Mouse (Mus musculus) left cerebral cortex, adult 18-20 months (tissue): ENCODE measurements at regions not wholly inside any gene's neighbourhood (a gene's known extent, or its start where the extent isn't known, plus 50 kb on each side); places are given as distances from the start of the nearest gene placed in this dataset.
"Not testable (repeated sequence)": the region's sequence is repeated elsewhere in the genome, so short reads cannot be mapped to it uniquely, and the experiment has no call there.

ENCODE experiments used
- DNase-seq, 2 experiments: peaks; one replicate each; pipeline ENCODE4 v3.0.0; 2021 to 2022; ENCODE audit warnings: low spot score in 2 of 2, mixed read lengths in 1 of 2

DNA sequence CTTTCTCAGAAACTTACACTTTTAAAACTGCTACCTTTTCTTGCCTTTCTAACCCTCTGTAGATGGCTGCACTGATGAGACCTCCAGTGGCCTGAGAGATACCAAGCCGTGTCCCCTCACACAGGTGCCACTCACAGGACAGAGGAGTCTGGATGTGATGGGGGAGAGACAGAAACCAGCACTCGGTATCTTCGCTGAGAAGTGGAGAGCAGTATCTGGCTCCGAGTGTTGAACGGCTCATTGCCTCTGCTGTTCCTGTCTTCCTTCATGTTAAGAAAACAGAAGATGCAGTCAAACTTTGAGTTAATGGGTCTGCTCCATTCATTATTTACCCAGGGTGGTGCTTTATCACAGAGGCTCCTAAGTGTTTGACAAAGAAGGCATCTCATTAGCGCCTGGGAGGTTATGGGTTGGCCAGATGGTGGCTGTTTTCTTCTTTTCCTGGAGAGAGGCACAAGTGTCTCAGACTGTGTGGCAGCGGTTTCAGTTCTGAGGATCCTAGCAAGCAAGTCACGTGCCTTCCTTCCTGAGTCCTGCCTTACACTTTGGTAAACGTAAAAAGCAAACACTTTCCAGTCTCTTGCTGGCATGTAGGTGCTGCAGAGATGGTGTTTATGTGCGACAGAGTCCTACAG is 248.6 kb downstream of the Sec16b start:
- no peak for DNase-seq

DNA sequence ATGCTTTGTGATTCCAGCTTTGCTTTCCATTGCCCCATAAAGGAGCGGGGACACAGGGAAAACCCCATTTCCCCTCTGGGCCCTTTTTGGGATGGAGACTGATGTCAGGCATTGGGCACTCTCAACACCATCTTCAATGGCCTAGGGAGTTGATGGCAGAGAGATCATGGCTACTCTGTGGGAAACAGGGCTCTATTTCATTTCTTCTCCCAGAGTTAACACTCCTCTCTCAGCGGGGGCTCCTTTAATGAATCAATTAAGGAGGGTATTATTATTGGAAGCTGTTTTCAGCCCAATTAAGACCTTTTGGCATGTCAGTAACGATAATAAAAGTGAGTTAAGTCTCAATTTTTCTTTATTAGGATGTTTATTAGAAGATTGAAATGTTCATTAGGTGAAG is 250.4 kb downstream of the Sec16b start:
- no peak for DNase-seq

DNA sequence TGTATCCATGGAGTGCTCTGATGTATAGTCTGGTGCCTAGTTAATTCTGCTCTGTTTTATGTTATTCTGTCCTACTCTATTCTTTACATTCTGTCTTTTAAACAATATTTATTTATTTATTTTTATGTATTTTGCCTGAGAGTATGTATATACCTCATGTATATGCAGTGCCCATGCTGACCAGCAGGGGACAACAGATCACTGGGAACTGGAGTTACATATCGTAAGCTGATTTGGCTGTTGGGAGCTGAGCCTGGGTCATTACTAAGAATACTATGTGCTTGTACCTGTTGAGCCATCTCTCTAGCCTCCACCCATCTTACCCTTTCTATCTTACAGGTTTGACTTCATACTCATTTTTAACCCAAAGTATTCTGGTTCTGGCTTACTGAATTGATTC is 251.8 kb downstream of the Sec16b start:
- no peak for DNase-seq

DNA sequence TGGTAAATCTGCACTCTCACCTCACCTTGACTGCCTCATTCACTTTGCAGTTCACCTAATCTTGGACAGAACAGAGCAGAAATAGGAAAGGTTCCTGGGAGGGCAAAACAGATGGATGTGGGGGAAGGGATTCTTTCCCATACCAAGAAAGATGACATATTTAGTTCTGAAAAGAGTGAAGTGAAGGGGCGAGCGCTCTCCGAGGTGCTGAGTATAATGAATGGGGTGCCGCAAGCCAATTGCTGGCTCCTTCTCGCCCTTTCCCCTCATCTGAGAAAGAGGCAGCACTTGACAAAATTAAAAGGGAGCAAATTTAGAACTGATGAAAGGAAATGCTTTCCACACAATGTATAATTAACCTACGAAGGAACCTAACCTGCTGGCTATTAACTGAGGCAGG is 261.7 kb downstream of the Sec16b start:
- no peak for DNase-seq

DNA sequence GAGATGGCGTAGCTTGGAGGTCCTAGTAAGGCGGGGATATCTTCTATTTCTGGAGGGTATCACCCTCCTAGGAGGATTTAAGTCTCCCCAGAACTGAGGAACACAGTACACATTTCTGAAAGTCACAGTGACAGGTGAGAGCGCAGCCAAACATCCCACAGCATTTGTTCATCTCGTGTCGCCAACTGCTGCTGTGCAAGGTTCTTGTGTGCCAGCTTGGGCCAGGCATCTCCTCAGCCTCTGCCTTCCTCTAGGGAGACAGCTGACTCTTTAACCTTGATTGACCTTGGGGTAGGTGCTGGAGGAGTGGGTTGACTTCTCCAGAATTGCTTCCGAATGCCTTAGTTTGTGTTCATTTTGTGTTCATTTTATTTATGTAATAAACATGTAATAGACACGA is 291.2 kb downstream of the Sec16b start:
- DNase-seq, result no peak

DNA sequence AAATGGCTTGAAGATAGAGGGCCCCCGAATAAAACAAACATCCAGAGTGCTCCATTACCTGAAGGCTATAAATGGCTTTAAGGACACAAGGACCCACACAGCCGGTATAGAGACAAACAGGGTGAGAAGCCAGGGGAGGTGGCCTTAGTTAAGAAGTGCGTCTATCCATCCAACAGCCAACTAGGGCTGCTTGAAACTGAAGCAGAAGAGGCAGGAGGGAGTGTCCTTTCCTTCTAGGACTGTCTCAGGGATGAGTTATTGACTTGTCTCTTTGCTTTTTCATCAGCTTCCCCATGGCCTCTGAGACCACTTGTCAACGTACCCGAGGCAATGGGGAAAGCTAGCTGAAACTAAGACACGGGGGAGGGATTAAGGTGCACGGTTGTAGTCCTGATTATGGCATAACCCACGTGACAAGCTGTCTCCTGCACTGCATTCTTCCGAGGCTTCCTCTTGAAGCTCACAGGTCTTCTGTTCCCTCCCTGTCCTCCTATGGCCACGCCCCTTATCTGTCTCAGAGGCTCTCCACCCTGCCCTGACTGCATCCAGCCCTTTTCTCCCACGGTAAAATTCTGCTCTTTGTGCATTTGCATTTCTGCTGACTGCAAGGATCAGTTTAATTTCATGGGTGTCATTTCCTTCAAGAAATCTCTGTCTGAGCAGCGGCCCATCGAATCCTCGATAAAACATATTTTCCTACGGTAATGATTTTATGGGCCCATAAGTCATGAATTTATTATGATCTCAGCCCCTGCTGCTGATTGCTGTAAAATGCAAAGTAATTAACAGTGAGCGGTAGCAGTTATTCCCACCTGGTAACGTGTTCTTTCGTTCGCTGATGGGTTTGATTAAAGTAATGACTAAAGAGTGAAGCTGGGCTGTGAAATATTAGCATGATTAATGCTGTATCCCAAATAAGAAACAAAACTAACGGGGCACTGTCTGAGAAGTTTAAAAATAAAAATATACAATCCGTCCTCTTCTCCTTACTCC is 292.3 kb downstream of the Sec16b start:
- no peak for DNase-seq

DNA sequence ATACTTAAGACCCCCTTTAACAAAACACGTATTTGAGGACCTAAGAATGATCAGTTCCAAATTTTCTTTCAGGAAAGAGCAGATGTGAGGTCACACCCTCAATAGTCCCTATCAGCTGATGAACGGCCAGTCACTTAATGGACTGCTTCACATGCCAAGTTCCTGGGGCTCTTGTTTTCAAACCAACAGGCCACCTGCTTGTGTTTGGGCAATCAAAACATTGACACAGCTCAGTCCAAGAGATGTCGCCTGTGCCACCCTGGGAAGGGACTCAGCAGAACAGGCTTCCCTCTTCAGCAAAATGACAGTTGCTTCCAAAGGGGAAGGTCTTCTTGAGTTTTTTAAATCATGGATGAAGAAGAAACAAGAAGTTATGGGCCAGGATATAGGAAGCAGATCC is 294.6 kb downstream of the Sec16b start:
- DNase-seq, result no peak

DNA sequence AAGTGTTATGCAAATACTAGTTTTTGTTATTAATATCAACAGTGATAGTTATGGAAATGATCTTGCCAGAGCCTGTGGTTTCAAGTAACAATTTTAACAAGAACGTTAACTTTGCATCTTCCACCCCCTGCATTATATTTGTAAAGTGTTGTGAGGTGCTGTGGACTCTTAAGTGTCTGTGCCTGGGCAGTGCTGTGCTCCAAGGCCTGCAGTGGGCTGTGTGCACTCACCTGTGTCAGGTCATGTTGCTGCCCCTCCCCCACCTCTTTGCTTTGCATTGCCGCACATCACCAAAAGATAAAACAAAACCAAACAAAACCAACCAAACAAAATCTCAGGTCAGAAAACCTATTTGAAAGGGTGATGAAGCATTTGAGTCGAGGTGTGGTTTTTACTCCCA is 297.7 kb downstream of the Sec16b start:
- no peak for DNase-seq

DNA sequence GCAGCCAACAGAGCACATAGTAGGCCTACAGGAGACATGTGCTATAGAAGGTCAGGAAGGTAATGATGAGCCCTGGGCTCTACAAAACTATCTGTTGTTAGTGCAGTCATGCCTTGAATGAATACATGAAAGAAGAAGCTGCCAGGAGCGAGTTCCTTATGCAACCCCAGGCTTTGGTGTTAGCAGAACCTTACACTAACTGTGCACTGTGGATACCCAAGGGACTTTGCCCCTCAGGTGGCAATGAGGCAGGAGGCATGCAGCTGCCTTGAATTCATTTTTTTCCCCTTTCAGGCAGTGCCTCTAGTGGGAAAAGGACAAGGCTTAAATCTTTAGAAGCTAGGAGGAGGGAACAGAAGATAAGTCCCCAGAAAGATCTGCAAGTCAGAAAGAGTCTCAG is 299.8 kb downstream of the Sec16b start:
- no peak for DNase-seq

DNA sequence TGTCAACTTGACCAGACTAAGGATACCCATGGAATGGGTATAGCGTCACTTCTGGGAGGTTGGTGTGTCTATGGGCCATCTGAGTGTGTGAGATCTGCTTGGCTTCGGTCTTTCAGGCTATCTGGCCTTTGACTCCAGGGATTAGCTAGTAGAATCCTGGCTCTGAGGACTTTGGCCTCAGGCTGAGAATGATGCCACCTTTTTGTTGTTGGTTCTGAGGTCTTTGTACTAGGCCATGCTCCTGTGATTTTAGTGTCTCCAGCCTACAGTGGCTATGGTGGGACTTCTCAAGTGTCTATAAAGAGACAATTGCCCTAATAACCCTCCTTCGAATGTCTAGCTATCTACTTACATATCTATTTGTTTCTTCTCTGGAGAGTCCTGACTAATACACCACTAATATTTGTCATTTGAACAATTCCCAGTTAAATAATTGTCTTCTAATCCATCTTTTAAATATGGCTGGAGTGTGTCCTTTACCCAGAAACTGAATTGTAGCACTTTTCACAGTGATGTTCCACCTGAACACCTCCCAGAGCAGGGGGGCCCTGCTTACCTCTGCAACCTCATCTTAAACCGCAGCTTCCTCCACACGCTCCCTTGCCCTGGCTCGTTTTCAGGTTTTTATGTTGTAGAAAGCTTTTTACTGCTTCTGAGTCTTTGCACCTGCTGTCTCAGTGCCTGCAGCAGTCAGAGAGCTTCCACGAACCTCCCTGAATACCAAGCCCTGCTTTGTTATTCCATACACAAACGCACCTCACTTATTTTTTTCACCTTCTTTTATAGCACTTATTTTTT is 303.3 kb downstream of the Sec16b start:
- DNase-seq, result no peak

DNA sequence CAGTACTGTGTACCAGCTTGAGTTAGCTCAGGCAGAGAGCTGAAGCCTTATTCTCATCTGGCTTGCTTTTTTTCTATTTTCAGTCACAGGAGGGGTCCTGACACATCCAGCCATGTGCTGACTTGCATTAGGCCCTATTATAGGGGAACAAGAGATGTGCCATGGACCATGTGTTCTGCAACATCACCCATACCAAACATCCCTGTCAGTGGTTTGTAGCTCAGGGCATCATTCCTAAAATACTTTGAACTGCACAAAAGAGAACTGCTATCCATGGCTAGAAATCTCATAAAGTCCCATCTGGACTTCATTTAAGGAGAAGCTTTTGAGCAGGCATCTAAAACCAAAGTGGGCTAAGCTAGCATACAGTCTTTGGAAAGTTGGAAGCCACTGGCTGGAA is 304.1 kb downstream of the Sec16b start:
- no peak for DNase-seq

DNA sequence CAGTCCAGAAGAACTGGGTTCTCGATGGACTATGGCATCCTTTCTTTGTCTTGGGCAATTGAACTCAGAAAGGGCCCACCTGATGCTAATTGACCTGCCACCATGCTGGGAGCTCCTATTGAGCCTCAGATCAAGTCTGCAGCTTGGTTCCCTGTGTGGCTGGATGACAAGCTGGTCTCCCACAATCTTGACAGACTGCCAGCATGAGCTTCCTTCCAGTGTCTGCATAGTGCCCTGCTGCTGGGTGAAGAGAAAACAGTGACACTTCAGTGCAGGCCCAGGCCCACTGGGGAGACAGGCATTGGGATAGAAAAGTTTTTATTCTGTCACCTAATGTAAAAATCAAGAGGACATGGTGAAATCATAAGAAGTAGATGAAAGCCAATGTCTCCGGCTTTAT is 321.4 kb downstream of the Sec16b start:
- no peak for DNase-seq

DNA sequence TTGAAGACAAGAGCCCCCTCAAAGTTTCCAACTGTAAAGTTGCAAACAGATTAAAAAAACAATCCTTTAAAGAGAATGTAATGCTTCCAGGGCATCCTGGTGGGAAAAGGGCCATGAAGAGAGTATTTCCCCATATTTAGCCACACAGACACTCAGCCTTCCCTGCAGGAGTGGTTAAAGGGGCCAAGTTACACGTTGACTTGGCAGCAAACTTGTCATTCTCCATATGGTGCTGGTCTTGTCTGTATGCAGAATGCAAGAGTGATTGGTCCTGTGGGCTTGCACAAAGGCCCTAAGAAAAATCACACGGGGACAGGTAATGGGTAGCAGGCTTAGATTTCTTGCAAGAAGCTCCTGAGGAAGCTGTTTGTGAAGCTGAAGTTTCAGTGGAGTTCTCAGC is 325.0 kb downstream of the Sec16b start:
- DNase-seq, result no peak

DNA sequence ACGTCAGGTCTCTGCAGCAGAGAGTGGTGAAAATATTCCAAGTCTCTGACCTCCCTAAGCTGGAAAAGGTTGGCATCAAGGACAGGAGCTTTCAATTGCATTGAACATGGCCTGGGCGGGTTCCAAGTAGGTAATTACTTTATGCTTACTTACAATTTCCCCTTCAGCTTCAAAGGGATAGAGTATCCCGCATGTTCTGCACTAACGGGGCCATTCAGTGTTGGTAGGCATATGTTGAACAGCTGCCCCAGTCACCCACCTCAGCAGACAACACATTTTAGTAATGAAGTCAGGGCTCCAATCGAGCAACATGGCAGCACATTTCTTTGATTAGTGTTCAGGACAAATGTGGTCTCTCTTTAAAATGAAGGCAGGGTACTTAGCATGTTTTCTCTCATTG is 366.2 kb downstream of the Sec16b start:
- DNase-seq, result no peak

DNA sequence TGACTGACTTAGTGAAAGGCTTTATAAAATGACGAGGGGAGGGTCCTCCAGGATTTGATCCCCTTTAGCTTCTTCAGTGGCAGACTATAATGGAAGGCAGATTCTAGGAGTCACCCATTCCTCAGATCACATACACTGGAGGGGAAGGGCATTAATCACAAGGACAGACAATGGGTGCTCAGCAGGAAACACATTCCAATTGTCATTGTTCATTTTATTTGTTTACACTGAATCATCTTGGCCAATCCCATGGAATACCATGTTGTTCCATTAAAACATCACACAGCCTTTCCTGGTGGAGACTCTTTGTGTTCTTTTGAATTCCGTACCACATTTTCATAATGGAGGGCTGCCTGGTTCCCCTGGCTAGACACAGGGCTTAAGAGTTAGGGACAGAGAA is 368.5 kb downstream of the Sec16b start:
- DNase-seq, result no peak

DNA sequence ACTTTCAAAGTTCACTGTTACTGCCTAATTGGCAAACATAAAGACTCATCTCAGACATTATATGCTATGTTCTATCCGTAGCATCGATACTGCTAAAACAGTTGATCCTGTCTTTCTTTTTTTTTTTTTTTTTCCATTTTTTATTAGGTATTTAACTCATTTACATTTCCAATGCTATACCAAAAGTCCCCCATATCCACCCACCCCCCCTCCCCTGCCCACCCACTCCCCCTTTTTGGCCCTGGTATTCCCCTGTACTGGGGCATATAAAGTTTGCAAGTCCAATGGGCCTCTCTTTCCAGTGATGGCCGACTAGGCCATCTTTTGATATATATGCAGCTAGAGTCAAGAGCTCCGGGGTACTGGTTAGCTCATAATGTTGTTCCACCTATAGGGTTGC is 370.6 kb downstream of the Sec16b start:
- DNase-seq, result not testable (repeated sequence)

DNA sequence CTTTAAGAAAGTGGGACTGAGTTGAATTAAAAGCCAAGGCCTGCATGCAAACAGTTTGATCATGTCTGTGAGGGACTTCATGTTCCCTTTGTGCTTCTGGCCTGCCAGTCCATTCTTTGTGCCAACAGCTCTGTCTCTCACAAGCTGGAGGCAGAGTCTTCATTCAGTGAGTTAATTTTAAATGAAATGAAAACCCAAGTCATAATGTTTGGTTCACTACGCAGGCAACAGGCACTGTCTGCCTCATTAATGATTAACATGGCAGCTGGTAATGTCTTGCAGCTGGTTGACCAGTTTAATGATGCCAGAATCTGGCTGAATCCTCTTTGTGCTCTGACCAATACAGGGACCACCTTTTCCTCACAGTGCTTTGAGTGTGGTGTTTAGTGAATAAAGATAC is 380.6 kb downstream of the Sec16b start:
- DNase-seq, result no peak

DNA sequence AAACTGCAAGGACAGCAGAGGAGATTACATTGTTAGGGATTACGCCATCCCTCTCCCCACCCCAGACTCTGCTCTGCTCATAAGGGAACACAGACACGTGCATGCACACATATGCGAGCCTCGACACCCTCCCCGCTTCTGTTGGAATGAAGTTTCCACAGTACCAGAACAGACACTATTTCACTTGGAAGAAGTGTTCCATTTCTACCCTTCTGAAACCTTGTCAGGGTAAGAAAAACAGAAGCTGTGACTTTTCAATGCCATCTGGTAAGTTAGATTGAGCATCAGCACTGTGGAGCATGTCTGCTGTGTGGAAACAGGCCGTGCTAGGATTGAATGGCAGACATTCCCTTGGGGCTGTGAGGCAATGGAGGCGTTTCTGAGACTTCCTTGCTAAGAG is 382.0 kb downstream of the Sec16b start:
- DNase-seq, result peak in 1 of 2 experiments; percentile 21

DNA sequence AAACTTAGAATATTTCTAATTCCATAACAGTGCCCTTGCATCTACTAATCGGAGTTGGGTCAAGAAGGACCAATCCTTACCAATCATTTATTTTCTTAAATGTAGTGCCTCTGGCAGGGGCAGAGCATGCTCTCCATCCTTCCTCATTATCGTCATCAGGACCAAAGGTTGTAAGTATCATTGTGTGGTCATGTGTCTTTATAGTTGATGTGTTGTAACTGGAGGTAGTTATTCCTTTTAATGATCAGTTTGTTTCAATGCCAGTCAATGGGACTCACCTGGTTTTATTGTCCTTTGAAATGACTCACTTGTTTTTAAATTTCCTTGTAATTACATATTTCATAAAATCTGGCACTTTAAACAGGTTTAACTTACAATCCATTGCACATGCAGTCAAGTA is 399.6 kb downstream of the Sec16b start:
- DNase-seq, result no peak

DNA sequence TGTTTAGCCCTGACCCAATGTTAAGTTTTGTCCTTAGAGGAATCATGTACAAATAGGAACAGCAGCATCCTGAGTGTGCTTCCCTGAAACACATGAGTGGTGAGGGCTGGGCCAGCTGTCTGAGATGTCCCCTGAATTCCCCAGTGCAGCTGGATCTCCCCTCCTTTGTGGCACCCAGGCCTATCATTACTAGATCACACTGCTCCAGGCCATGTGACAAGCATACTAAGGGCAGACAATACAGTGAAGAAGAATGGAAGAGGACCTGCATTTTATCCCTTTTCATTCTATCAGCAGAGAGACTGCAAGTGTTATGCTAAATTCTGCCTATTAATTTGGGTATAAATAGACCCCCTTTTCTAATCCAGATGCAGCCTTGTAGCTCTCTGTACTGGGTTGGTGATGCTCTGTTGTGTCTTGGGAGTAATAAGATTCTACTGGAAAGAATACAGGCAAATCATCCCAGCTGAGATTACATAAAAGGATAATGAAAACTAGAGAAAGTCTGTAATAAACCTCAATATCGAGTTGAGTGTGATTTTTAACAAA is 418.3 kb downstream of the Brinp2 start:
- DNase-seq, result no peak

DNA sequence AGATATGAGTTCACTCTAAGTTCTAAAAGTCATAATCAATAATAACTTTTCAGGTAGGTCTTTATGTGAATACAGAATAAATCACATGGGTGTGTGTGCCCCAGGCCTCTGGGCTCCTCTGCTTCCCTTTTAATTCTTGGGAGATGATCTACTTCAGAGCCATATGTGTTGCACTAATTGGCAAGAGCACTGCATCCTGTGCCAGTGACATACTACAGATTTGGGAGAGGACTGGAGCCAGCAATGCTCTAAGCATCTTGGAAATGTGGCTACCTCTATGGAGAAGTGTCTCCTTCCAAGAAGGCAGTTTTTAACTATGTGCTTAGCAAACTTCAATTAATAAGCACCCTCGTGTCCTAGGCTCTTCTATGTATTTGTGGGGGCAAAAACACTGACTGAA is 416.6 kb downstream of the Brinp2 start:
- no peak for DNase-seq

DNA sequence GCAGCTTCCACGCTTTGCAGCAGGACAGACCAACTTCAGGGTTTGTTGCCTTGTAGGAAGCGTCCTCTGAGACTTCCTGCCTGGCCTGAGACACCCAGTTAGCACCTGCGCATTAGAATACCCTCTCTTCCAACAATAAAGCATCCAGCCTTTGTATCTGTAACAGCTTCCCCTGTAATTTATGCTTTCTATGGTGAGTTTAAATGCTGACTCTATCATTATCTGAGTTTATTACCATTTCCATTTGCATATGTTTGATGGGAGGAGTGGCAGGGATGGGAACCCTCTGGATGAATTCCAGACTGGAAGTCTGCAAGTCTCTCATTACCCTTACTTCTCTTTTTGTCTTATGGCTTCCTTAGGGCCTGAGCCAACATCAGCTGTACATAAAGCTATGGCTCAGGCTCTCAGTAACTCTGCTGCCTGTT is 415.8 kb downstream of the Brinp2 start:
- no peak for DNase-seq
